Mouse (Mus musculus) neural tube, embryonic 14.5 days (tissue): ENCODE results near the gene Paqr8. TPM values are rescaled to one million over a fixed set of nuclear protein-coding genes. Genes with fewer than 3 reads are reported as not detected.

Experiments used
- ATAC-seq: fragments of 200-750 bp; cut with Nextera tagmentation; 2 replicates; pipeline ENCODE4 v1.8.0; 2017; ENCODE audit warnings: low read depth, mild to moderate bottlenecking, moderate TSS enrichment, moderate library complexity
- H3K27ac ChIP-seq: fragments of 300-500 bp; sonication (generic); 2 replicates; pipeline ENCODE4 v1.5.1; 2014; ENCODE audit warnings: low read depth, mild to moderate bottlenecking, control low read depth, low read length, moderate library complexity, mixed read lengths
- H3K27me3 ChIP-seq: fragments of 300-500 bp; sonication (generic); 2 replicates; pipeline ENCODE4 v1.6.1; 2014; ENCODE audit warnings: low read length; ENCODE audit not compliant: control insufficient read depth, insufficient read depth
- H3K36me3 ChIP-seq: fragments of 300-500 bp; sonication (generic); 2 replicates; pipeline ENCODE4 v1.6.1; 2014; ENCODE audit warnings: low read length, mixed read lengths; ENCODE audit not compliant: control insufficient read depth, insufficient read depth
- H3K4me1 ChIP-seq: fragments of 300-500 bp; sonication (generic); 2 replicates; pipeline ENCODE4 v1.6.1; 2014; ENCODE audit warnings: low read length; ENCODE audit not compliant: control insufficient read depth, insufficient read depth
- H3K4me2 ChIP-seq: fragments of 300-500 bp; sonication (generic); 2 replicates; pipeline ENCODE4 v1.6.1; 2014; ENCODE audit warnings: mild to moderate bottlenecking, low read depth, low read length, control low read depth
- H3K4me3 ChIP-seq: fragments of 300-500 bp; sonication (generic); 2 replicates; pipeline ENCODE4 v1.5.1; 2014; ENCODE audit warnings: low read depth, low read length, control low read depth, mixed read lengths
- H3K9ac ChIP-seq: fragments of 300-500 bp; sonication (generic); replicated peaks from 2 replicates; pipeline ENCODE4 v1.6.1; 2014; ENCODE audit warnings: low read depth, mild to moderate bottlenecking, control low read depth, low read length, mixed read lengths
- H3K9me3 ChIP-seq: fragments of 300-500 bp; sonication (generic); 2 replicates; pipeline ENCODE4 v1.6.1; 2016; ENCODE audit warnings: low read length; ENCODE audit not compliant: control insufficient read depth
- WGBS: fragments of 180-500 bp; shearing (Covaris S2); extraction: QIAGEN DNeasy Blood & Tissue Kit; methylation state at CpG from one replicate; pipeline ENCODE4 v1.1.7; 2014; 5-methylcytosine and 5-hydroxymethylcytosine counted together
- polyA plus RNA-seq: library from polyadenylated mRNA; unstranded; fragments of >200 nt; fragmentation: Nextera tagmentation; extraction: Ambion mirVana; gene quantifications from 2 replicates; pipeline ENCODE4 v1.2.1, GENCODE M21; 2014

Paqr8 gene
- polyA plus RNA-seq, 1 experiment from 2014 or later: 33.2 TPM

DNA sequence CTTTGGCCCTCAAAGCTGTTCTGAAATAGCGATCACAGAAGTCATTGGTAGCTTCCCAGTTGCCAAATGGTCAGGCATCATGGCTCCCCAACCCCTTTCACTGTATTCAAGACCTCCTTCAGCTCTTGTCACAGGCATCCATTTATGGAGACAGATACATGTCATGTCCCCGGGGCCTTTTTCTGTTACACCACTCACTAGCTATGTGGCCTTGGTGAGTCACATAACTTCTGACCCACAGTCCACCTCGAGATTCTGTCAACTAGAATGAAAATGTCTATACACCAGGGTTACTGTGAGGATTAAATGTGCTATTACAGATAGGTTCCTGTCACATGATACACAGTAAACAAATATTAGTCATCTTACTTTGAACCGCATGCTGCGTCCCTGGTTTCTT is 17.9 kb upstream of the Paqr8 start:
- H3K4me2 ChIP-seq: no peak overlapping the region
- no peak overlapping the region for H3K27ac ChIP-seq
- ATAC-seq: no peak
- H3K4me1 ChIP-seq: 0 out of 2 replicates have a peak, but pooled peaks cover 4% of the 10 kb centered on the region
- H3K4me3 ChIP-seq: no peak overlapping the region
- 86% methylated on average over 5 of the region's 5 CpGs for WGBS
- H3K27me3 ChIP-seq: no peaks in the 10 kb centered on the region
- H3K36me3 ChIP-seq: no peaks in the 10 kb centered on the region
- no peak overlapping the region for H3K9ac ChIP-seq
- no peaks in the 10 kb centered on the region for H3K9me3 ChIP-seq

DNA sequence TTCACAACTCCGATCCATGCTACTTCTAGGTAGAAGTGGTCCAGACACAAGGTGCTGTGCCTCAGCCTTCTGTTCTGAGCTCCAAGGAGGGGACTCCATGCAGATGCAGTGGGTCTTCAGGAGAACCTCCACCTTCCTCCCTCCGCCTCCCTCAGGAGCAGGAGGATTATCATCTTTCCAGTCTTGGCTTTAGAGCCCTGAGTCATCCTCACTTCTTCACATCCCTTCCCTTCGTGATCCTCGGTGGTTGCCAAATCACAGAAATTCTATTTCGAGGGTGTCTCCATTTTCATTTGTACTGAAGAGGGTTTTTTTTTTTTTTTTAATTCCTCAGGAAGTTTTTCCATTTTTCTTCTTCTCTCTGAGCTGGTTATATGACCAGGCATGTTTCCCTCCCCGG is 16.3 kb upstream of the Paqr8 start:
- Histone ChIP-seq H3K9ac (no peak overlapping the region), H3K4me2 (no peak overlapping the region), H3K27me3 (no peaks in the 10 kb centered on the region), H3K36me3 (no peaks in the 10 kb centered on the region), H3K27ac (no peak overlapping the region), H3K9me3 (no peaks in the 10 kb centered on the region), H3K4me3 (no peak overlapping the region), H3K4me1 (no peaks in the 10 kb centered on the region)
- WGBS: 96% methylated on average over 6 of the region's 6 CpGs
- ATAC-seq: no peak

DNA sequence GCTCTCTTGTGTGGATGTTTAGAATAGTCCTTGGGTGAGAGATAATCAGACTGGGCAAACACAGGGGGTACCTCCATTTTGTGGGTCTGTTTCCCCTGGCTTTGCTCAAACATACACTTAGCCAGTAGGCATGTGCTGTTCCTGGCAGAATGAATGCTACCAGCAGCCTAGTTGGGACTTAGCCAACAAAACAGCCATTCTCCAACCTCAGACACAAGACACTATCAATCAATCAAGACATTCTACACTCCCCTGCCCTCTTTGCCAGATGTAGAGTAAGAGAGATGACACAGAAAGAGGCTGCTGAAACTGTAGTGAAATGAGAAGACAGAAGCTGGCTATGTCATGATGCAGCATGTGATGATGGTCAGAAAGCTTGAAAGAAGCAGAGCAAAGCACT is 13.1 kb upstream of the Paqr8 start:
- H3K9me3 ChIP-seq: no peaks in the 10 kb centered on the region
- H3K9ac ChIP-seq: no peak overlapping the region
- no peaks in the 10 kb centered on the region for H3K36me3 ChIP-seq
- 0 out of 2 replicates have a peak overlapping the region, but pooled peaks have one; percentile 16 for H3K27ac ChIP-seq
- H3K4me1 ChIP-seq: no peaks in the 10 kb centered on the region
- H3K4me3 ChIP-seq: no peak overlapping the region
- H3K4me2 ChIP-seq: no peak overlapping the region
- ATAC-seq: peak; percentile 55
- H3K27me3 ChIP-seq: no peaks in the 10 kb centered on the region

DNA sequence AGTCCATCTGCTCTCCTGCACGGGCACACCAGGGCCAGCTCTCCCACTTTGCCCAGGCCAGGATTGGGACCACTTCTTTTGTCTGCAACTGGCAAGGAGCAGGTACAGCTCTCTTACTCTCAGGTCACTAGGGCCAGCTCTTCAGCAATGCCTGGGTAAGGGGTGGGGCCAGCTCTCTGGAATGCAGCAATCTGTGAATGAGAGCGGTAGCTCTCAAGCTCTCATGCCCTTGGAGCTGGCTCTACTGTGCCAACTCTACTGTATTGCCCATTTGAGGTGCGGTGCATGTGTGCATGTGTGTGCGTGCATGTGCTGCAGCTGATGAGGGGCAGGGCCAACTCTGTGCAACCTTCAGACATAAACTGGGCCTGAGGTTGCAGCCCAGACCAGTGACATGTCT is 11.0 kb upstream of the Paqr8 start:
- H3K36me3 ChIP-seq: no peaks in the 10 kb centered on the region
- H3K27me3 ChIP-seq: no peaks in the 10 kb centered on the region
- H3K4me2 ChIP-seq: no peak overlapping the region
- no peak overlapping the region for H3K9ac ChIP-seq
- 85% methylated on average over 4 of the region's 4 CpGs for WGBS
- no peak for ATAC-seq
- H3K9me3 ChIP-seq: no peaks in the 10 kb centered on the region
- H3K27ac ChIP-seq: no peak overlapping the region
- H3K4me3 ChIP-seq: no peak overlapping the region
- no peaks in the 10 kb centered on the region for H3K4me1 ChIP-seq

DNA sequence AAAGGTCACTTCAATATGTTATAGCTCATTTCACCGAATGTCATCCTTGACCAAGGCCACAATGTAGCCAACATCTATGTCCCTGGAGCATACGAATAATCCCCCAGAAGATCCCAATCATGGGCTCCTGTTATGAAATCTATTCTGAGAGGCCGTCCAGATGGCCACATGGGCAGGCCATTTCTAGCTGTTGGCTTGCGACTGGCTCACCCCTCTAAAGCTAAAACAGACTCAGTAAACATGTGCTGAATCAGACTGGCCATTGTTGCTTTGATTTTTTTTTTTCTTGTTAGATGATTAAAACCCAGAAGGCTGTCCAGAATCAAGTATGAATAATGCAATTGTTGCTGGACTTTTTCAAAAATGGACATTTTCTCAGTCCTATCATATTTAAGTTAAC is 7.3 kb upstream of the Paqr8 start:
- no peaks in the 10 kb centered on the region for H3K36me3 ChIP-seq
- no peaks in the 10 kb centered on the region for H3K9me3 ChIP-seq
- no peaks in the 10 kb centered on the region for H3K4me1 ChIP-seq
- no peak overlapping the region for H3K9ac ChIP-seq
- no peak overlapping the region for H3K27ac ChIP-seq
- H3K4me2 ChIP-seq: no peak overlapping the region
- ATAC-seq: no peak
- H3K4me3 ChIP-seq: no peak overlapping the region
- no peaks in the 10 kb centered on the region for H3K27me3 ChIP-seq
- WGBS: 95% methylated on average over 4 of the region's 4 CpGs

DNA sequence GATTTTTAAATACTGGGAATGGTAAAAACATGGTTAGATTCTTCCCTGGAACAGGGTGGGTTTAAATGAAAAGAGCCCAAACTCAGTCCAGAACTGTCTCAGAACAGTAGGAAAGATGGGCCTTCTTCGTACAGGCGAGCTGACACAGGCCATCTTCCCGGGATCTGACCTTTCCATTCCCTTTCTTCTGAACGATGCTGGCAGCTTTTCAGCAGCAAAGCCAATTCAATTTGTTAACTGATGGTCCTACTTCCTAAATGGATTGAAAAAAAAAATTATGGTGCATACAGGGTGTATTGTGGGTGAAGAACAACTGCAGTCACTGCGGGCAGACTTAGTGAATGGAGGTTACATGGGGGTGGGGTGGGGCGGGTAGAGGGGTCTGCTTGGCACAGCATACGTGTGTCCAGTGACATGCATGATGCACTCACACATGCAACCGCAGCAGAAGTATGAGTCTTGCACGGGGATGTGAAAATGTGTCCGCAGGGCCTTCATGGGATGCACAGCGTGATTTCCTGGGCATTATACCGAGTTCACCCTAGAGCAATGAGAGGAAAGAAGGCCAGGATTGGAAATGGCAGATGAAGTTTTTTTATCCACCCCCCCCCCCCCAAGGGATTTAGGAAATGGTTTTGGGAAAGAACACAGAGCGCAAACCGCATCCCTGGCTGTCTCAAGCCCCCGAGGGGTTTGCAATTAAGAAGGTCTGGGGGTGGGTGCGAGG is 566 bp upstream of the Paqr8 start:
- 21% methylated on average over 16 of the region's 16 CpGs for WGBS
- peak; percentile 36 for ATAC-seq

DNA sequence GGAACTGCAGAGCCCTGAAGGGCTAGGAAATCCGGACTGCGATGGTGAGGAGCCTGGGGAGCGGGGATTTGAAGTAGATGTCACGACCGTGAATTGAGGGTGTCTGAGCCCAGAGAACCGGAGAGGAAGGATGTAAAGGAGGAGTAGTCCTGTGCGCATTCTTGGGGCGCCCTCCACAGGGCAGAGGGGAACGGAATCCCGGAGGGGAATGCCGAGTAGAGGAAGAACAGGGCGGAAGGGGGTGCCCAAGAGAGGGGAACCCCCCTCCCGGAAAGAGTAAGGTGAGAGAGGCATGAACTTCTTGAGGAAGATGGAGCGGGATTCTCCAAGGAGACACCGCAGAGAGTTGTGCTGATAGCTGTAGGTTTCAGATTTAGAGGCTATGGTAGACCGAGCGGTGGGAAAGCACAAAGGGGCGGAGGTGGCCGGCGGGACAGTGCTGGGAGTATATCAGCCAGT is 564 bp downstream of the Paqr8 start:
- H3K27ac ChIP-seq: peak overlapping the region; percentile 79
- peaks cover 3% of the 10 kb centered on the region; the same call in 1 of the 2 replicates for H3K4me1 ChIP-seq
- no peaks in the 10 kb centered on the region for H3K9me3 ChIP-seq
- peak overlapping the region; percentile 67 for H3K4me3 ChIP-seq
- ATAC-seq: peak; percentile 83
- no peaks in the 10 kb centered on the region for H3K27me3 ChIP-seq
- 2% methylated on average over 20 of the region's 20 CpGs for WGBS
- H3K36me3 ChIP-seq: no peaks in the 10 kb centered on the region
- peak overlapping the region; percentile 84 for H3K4me2 ChIP-seq
- H3K9ac ChIP-seq: peak overlapping the region; percentile 72

More for the DNA sequence above, 566 bp upstream of the Paqr8 start:
- Histone ChIP-seq H3K27me3 (no peaks in the 10 kb centered on the region), H3K36me3 (no peaks in the 10 kb centered on the region), H3K9ac (peak overlapping the region; percentile 72), H3K27ac (peak overlapping the region; percentile 79; the same call in 1 of the 2 replicates), H3K4me1 (peaks cover 3% of the 10 kb centered on the region; the same call in 1 of the 2 replicates), H3K4me3 (peak overlapping the region; percentile 67), H3K9me3 (no peaks in the 10 kb centered on the region), H3K4me2 (peak overlapping the region; percentile 84)

DNA sequence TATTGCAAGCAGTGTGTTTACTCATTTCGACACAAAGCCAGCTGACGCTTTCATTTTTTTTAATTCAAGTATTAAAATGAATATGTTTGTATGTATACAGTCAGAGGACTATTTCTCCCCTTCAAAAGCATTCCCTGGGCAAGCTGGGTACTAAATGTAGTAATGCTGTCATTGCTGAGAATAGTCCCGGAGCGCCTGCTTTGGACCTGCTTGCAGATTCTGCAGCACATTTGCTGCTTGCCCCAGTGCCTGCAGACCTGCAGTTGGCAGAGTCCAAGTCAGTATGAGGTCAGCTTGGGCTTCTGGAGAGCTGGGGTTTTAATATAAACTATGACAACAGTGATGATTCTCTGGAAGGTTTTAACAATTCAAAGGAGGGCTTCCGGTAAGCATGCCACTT is 2.7 kb downstream of the Paqr8 start:
- no peak overlapping the region for H3K4me3 ChIP-seq
- peaks cover 5% of the 10 kb centered on the region; the same call in 1 of the 2 replicates for H3K4me1 ChIP-seq
- no peak overlapping the region for H3K9ac ChIP-seq
- H3K36me3 ChIP-seq: no peaks in the 10 kb centered on the region
- no peaks in the 10 kb centered on the region for H3K9me3 ChIP-seq
- no peak for ATAC-seq
- no peaks in the 10 kb centered on the region for H3K27me3 ChIP-seq
- peak overlapping the region; percentile 84 for H3K4me2 ChIP-seq
- H3K27ac ChIP-seq: no peak overlapping the region
- 87% methylated on average over 5 of the region's 5 CpGs for WGBS

DNA sequence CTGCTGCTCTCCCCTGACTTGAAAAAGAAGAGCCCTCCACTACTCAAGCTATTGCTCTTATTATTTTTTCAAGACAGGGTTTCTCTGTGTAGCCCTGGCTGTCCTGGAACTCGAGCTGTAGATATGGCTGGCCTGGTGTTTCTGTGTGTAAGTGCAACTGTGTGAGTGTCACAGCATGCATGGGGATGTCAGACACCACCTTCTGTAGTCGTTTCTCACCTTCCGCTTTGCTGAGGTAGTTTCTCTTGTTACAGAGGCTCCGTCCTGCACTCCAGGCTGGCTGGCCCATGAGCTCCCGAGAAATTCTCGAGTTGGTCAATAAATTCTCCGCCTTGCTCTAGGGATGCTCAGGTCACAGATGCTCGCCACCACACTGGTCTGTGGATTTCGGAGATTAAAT is 8.0 kb downstream of the Paqr8 start:
- H3K9ac ChIP-seq: no peak overlapping the region
- no peak overlapping the region for H3K4me2 ChIP-seq
- H3K4me3 ChIP-seq: no peak overlapping the region
- no peaks in the 10 kb centered on the region for H3K36me3 ChIP-seq
- H3K9me3 ChIP-seq: no peaks in the 10 kb centered on the region
- no peak overlapping the region for H3K27ac ChIP-seq
- no peak for ATAC-seq
- no peaks in the 10 kb centered on the region for H3K27me3 ChIP-seq
- WGBS: 62% methylated on average over 9 of the region's 9 CpGs
- 0 out of 2 replicates have a peak, but pooled peaks cover 3% of the 10 kb centered on the region for H3K4me1 ChIP-seq
